Mouse (Mus musculus) skeletal muscle tissue, postnatal 0 days (tissue): ENCODE measurements around the gene Lrp3. TPM values are rescaled to one million over a fixed set of nuclear protein-coding genes. Genes with fewer than 3 reads are reported as not detected.

Source experiments
- polyA plus RNA-seq: library from polyadenylated mRNA; unstranded; fragments of >200 nt; fragmentation: Nextera tagmentation; extraction: Ambion mirVana; gene quantifications from 2 replicates; pipeline ENCODE4 v1.2.1, GENCODE M21; 2015

Lrp3 gene
- 3.9 and 4.4 TPM in 2 replicates for polyA plus RNA-seq

GRCm38 (mm10) chr7:35215225-35215624, at the start of gene Lrp3:
Gene Lrp3, minus strand, starts transcription at chr7:35215498.

GRCm38 (mm10) chr7:35185889-35186569, 29.3 kb downstream of the Lrp3 start, which contains the start of gene Slc7a10:
Gene Slc7a10, plus strand, starts transcription at chr7:35186385.

Other genes with a start within 250 kb of the Lrp3 start
- 17.9 and 18.7 TPM in 2 replicates for gene Cebpg, start 158.9 kb downstream of the Lrp3 start, polyA plus RNA-seq
- gene Cebpa, start 96.2 kb downstream of the Lrp3 start, polyA plus RNA-seq, result 3.2 and 21.5 TPM in 2 replicates
- 5.9 and 21.7 TPM in 2 replicates for gene Slc7a10, start 29.1 kb downstream of the Lrp3 start, polyA plus RNA-seq
- gene Gpatch1, start 102.9 kb upstream of the Lrp3 start, polyA plus RNA-seq, result 9.6 and 9.8 TPM in 2 replicates
- 0.77 and 0.87 TPM in 2 replicates for gene Rhpn2, start 118.7 kb upstream of the Lrp3 start, polyA plus RNA-seq
- 3.9 and 6.5 TPM in 2 replicates for gene Faap24, start 181.3 kb upstream of the Lrp3 start, polyA plus RNA-seq
- 12.4 and 14.7 TPM in 2 replicates for gene Cep89, start 181.5 kb upstream of the Lrp3 start, polyA plus RNA-seq
- gene Slc7a9, start 233.3 kb upstream of the Lrp3 start, polyA plus RNA-seq, result not detected in 2 replicates